ENCODE assay signal across 24 mouse cellular contexts in genomic region chr14:120003661-120004060, GRCm38 (mm10). TPM values are rescaled to one million over a fixed set of nuclear protein-coding genes. Genes with fewer than 3 reads are reported as not detected.
DNase-seq lines count a peak whose midpoint lies in the region; ATAC-seq and TF ChIP-seq lines count a peak whose summit lies in the region.
"Had no signal": no experiment of that assay in that cellular context is flagged by ENCODE, and none has a peak within 500 bp of the region (broad histone marks: within the 10 kb centered on the region; RNA-seq: fewer than 3 reads in every experiment).

No protein-coding gene starts in this region.

- H3K36me3 ChIP-seq in intestine, embryonic 14.5 days (ENCODE audit: control insufficient read depth, insufficient read depth, low read length), result no peaks in the 10 kb centered on the region
- no peaks in the 10 kb centered on the region for H3K36me3 ChIP-seq in intestine, embryonic 15.5 days
- no peaks in the 10 kb centered on the region for H3K36me3 ChIP-seq in kidney, adult 2 months (ENCODE audit: control insufficient read depth, insufficient read depth, low read length)
- no peaks in the 10 kb centered on the region for H3K36me3 ChIP-seq in kidney, embryonic 16.5 days (ENCODE audit: insufficient read depth, low read length)
- H3K36me3 ChIP-seq: G1E had no signal

- no peak for TF ChIP-seq CTCF in kidney, adult 2 months (conservative IDR thresholded peaks at IDR 0.05; ENCODE audit: insufficient read depth, insufficient read length, low read depth, low read length)

- H3K27me3 ChIP-seq in intestine, embryonic 14.5 days (replicated peaks; ENCODE audit: control insufficient read depth, insufficient read depth, low read length), result no peaks in the 10 kb centered on the region
- H3K27me3 ChIP-seq in intestine, embryonic 15.5 days (replicated peaks), result no peaks in the 10 kb centered on the region
- H3K27me3 ChIP-seq in kidney, adult 2 months (replicated peaks; ENCODE audit: control insufficient read depth, insufficient read depth, low read length), result no peaks in the 10 kb centered on the region
- H3K27me3 ChIP-seq in kidney, embryonic 16.5 days (ENCODE audit: insufficient read depth, low read length), result no peaks in the 10 kb centered on the region
- H3K27me3 ChIP-seq: CH12.LX had no signal

- no peak overlapping the region for H3K27ac ChIP-seq in intestine, embryonic 14.5 days (ENCODE audit: low read depth)
- H3K27ac ChIP-seq in intestine, embryonic 15.5 days, result no peak overlapping the region
- no peak overlapping the region for H3K27ac ChIP-seq in kidney, adult 2 months (ENCODE audit: insufficient read depth, low read depth, low read length)
- H3K27ac ChIP-seq in kidney, embryonic 16.5 days (ENCODE audit: low read length), result no peak overlapping the region

- no peak for TF ChIP-seq POLR2A in kidney, adult 2 months (IDR thresholded peaks at IDR 0.05; ENCODE audit: low read depth, low read length)

- WGBS in intestine, embryonic 14.5 days, result 90% methylated on average over 7 of the region's 7 CpGs
- WGBS in intestine, embryonic 15.5 days, result 82% methylated on average over 7 of the region's 7 CpGs
- WGBS in kidney, adult 2 months, result 46% methylated on average over 7 of the region's 7 CpGs
- WGBS in kidney, embryonic 16.5 days, result 75% methylated on average over 7 of the region's 7 CpGs

- H3K4me3 ChIP-seq in intestine, embryonic 14.5 days (ENCODE audit: low read depth, low read length), result no peak overlapping the region
- H3K4me3 ChIP-seq in intestine, embryonic 15.5 days (replicated peaks), result no peak overlapping the region
- H3K4me3 ChIP-seq in kidney, adult 2 months (ENCODE audit: insufficient read depth, low read depth, low read length), result no peak overlapping the region
- H3K4me3 ChIP-seq in kidney, embryonic 16.5 days (ENCODE audit: low read length), result no peak overlapping the region

- DNase-seq in intestine, embryonic 14.5 days (ENCODE audit: low spot score), result peak; percentile 1
- DNase-seq in kidney, adult 2 months, result peak; percentile 68
- no peak for DNase-seq in kidney, postnatal 14 days
- DNase-seq in kidney, adult 9 months, result peak; percentile 65
- DNase-seq in kidney, adult 18-20 months, result no peak
- no peak for DNase-seq in kidney, postnatal 25 days
- DNase-seq: adrenal gland, adult 2 months; adrenal gland, adult 8-10 months; adrenal gland, postnatal 10 days; adrenal gland, postnatal 14 days; adrenal gland, postnatal 25 days; adrenal gland, postnatal 36 days; B cell, adult 2 months; cerebellum, adult 11 months; cerebellum, adult 11-12 months had no signal

- no peak overlapping the region for H3K4me2 ChIP-seq in intestine, embryonic 14.5 days (ENCODE audit: low read length)
- no peak overlapping the region for H3K4me2 ChIP-seq in intestine, embryonic 15.5 days (replicated peaks)
- H3K4me2 ChIP-seq in kidney, embryonic 16.5 days (replicated peaks; ENCODE audit: low read depth, low read length), result no peak overlapping the region

- H3K9ac ChIP-seq in intestine, embryonic 14.5 days (ENCODE audit: low read length), result no peak overlapping the region
- H3K9ac ChIP-seq in intestine, embryonic 15.5 days, result no peak overlapping the region
- H3K9ac ChIP-seq in kidney, embryonic 16.5 days (replicated peaks; ENCODE audit: low read length), result no peak overlapping the region

- ATAC-seq in intestine, embryonic 14.5 days (replicated peaks; ENCODE audit: low FRiP score, low TSS enrichment, low read depth), result no peak
- ATAC-seq in intestine, embryonic 15.5 days, result no peak
- ATAC-seq in kidney, embryonic 16.5 days (ENCODE audit: low FRiP score, low TSS enrichment), result peak; percentile 63; the same call in 1 of the 2 replicates
- ATAC-seq: activated CD4-positive, CD25-positive, alpha-beta regulatory T cell, adult 4 months; CD4-positive, CD25-positive, alpha-beta regulatory T cell, adult 4 months; Patski had no signal

- H3K4me1 ChIP-seq in intestine, embryonic 14.5 days (replicated peaks; ENCODE audit: control insufficient read depth, insufficient read depth, low read length), result no peaks in the 10 kb centered on the region
- H3K4me1 ChIP-seq in intestine, embryonic 15.5 days (replicated peaks), result no peaks in the 10 kb centered on the region
- H3K4me1 ChIP-seq in kidney, adult 2 months (ENCODE audit: control insufficient read depth, insufficient read depth, low read length), result peaks cover 16% of the 10 kb centered on the region
- H3K4me1 ChIP-seq in kidney, embryonic 16.5 days (ENCODE audit: insufficient read depth, low read length), result 0 out of 2 replicates have a peak, but pooled peaks cover 5% of the 10 kb centered on the region

- H3K9me3 ChIP-seq in intestine, embryonic 14.5 days (ENCODE audit: control insufficient read depth, low read length), result no peaks in the 10 kb centered on the region
- H3K9me3 ChIP-seq in intestine, embryonic 15.5 days, result no peaks in the 10 kb centered on the region
- H3K9me3 ChIP-seq in kidney, embryonic 16.5 days (ENCODE audit: low read length), result no peaks in the 10 kb centered on the region

RNA-seq across cellular contexts. Expression of gene Oxgr1, which starts 38.6 kb away (rescaled TPM):
- not detected in 2 replicates for polyA plus RNA-seq in intestine, embryonic 14.5 days (2014; fragmentation: Nextera tagmentation; extraction: Ambion mirVana)
- polyA plus RNA-seq in intestine, embryonic 15.5 days (2015; fragmentation: Nextera tagmentation; extraction: Ambion mirVana), result 0.05 TPM in 1 of 2 replicates, not detected in the other
- 16.0 and 17.5 TPM in 2 replicates for polyA plus RNA-seq in kidney, adult 2 months (2012; rRNA removed)
- 1.6 and 2.3 TPM in 2 replicates for polyA plus RNA-seq in kidney, embryonic 16.5 days (2015; fragmentation: Nextera tagmentation; extraction: Ambion mirVana)
- polyA plus RNA-seq: activated CD4-positive, CD25-positive, alpha-beta regulatory T cell, adult 4 months; adrenal gland, adult 2 months; brain, embryonic 14.5 days; C2C12; CD4-positive, CD25-positive, alpha-beta regulatory T cell, adult 4 months; G1E had no signal

Comparison
In these comparisons a context has a peak if more than half of its experiments do, and no peak if none do; other contexts are left out.
1. DNase-seq: peak in intestine, embryonic 14.5 days (single experiment), kidney, adult 2 months (single experiment) and kidney, adult 9 months (single experiment); none in kidney, postnatal 14 days (single experiment), kidney, adult 18-20 months (single experiment) and kidney, postnatal 25 days (0 of 2).